8 mouse cellular contexts compared by ENCODE assay signal in genomic region chr12:16850431-16851375, GRCm38 (mm10). TPM values are rescaled to one million over a fixed set of nuclear protein-coding genes. Genes with fewer than 3 reads are reported as not detected.
DNase-seq lines count a peak whose midpoint lies in the region; TF ChIP-seq lines count a peak whose summit lies in the region.

No protein-coding gene starts in this region.

- no peaks in the 10 kb centered on the region for H3K36me3 ChIP-seq in ES-E14 (ENCODE audit: control insufficient read depth, insufficient read depth, low read length, poor library complexity, severe bottlenecking)

- DNase-seq in kidney, adult 11 months = peak; percentile 47
- no peak for DNase-seq in kidney, postnatal 14 days
- DNase-seq in ES-E14 (ENCODE audit: low read depth, low spot score) = peak; percentile 68
- DNase-seq in cerebellum, adult 9-11 months = peak; percentile 88
- DNase-seq in heart, adult 8-10 months (ENCODE audit: low spot score) = peak; percentile 63
- DNase-seq in layer of hippocampus, adult 2 months (ENCODE audit: low spot score in 2 of 2) = peak; percentile 71 to 81
- DNase-seq in right cerebral cortex, postnatal 36 days (ENCODE audit: low spot score in 2 of 2) = peak; percentile 62 to 73
- DNase-seq in T-cell, adult 2 months (ENCODE audit: low spot score) = no peak

- no peaks in the 10 kb centered on the region for H3K9me3 ChIP-seq in ES-E14 (ENCODE audit: control insufficient read depth, insufficient read depth, low read depth, low read length)

- TF ChIP-seq CTCF in layer of hippocampus, adult 2 months (conservative IDR thresholded peaks at IDR 0.05) = peak; percentile 54

- in situ Hi-C loops in ES-E14 (cut with MboI; ENCODE audit: low sequenced_read_pairs in 2 of 2, unreplicated experiment in 2 of 2) = no loop called here

- no peak overlapping the region for H3K9ac ChIP-seq in ES-E14 (ENCODE audit: insufficient read depth, low read depth, low read length, poor library complexity, severe bottlenecking)

- H3K4me3 ChIP-seq in ES-E14 (ENCODE audit: insufficient read depth in 1 of 2, low read depth in 1 of 2, low read length in 2 of 2, poor library complexity in 1 of 2, severe bottlenecking in 1 of 2) = peak overlapping the region in 1 of 2 experiments; percentile 5; a peak in 1 of 4 replicates
- H3K4me3 ChIP-seq in layer of hippocampus, adult 2 months = no peak overlapping the region

- peaks cover 1 to 15% of the 10 kb centered on the region in 2 experiments; a peak in 3 of 4 replicates for H3K4me1 ChIP-seq in ES-E14 (ENCODE audit: control insufficient read depth in 2 of 2, insufficient read depth in 2 of 2, low read length in 2 of 2, poor library complexity in 1 of 2)

- no peak overlapping the region for H3K27ac ChIP-seq in ES-E14 (ENCODE audit: insufficient read depth, low read depth, low read length, poor library complexity, severe bottlenecking)
- H3K27ac ChIP-seq in layer of hippocampus, adult 2 months = peak overlapping the region; percentile 88

TF ChIP-seq in ES-E14, 5 proteins besides CTCF, POLR2A, EP300 and RAD21:
- TF ChIP-seq MAFK (IDR thresholded peaks at IDR 0.05; ENCODE audit: insufficient read depth, low read depth, low read length) (no peak), ZNF384 (IDR thresholded peaks at IDR 0.05; ENCODE audit: low read depth, low read length) (no peak), ZC3H11A (IDR thresholded peaks at IDR 0.05; ENCODE audit: borderline replicate concordance, low read depth, low read length) (no peak)

RNA-seq across cellular contexts. Expression of gene E2f6, which starts 39.9 kb away (rescaled TPM):
- total RNA-seq in ES-E14 (2012; rRNA removed) = 10.5 and 12.0 TPM in 2 replicates
- 10 to 100 TPM; 86.4 to 90.4 (median 88.2) TPM for total RNA-seq in heart, adult 8-10 months (2022)
- total RNA-seq in layer of hippocampus, adult 2 months (2021) = 10 to 100 TPM; 28.3 to 32.7 TPM

RNA-seq across cellular contexts. Expression of gene Rock2, which starts 44.0 kb away (rescaled TPM):
- 37.3 and 44.5 TPM in 2 replicates for total RNA-seq in ES-E14 (2012; rRNA removed)
- 10 to 100 TPM; 71.9 to 88.8 (median 84.0) TPM for total RNA-seq in heart, adult 8-10 months (2022)
- total RNA-seq in layer of hippocampus, adult 2 months (2021) = 100 to 1,000 TPM; 131 to 133 TPM

RNA-seq across cellular contexts. Expression of gene Greb1, which starts 50.0 kb away (rescaled TPM):
- total RNA-seq in ES-E14 (2012; rRNA removed) = 3.2 TPM in 2 replicates
- total RNA-seq in heart, adult 8-10 months (2022) = 1 to 10 TPM in 1 of 4 experiments, under 1 TPM in 3; 0.16 to 1.2 (median 0.64) TPM
- under 1 TPM; 0.27 to 0.38 TPM for total RNA-seq in layer of hippocampus, adult 2 months (2021)

Comparison
In these comparisons a context has a peak if more than half of its experiments do, and no peak if none do; other contexts are left out.
1. DNase-seq: peak in kidney, adult 11 months (single experiment), ES-E14 (single experiment), cerebellum, adult 9-11 months (single experiment), heart, adult 8-10 months (single experiment), layer of hippocampus, adult 2 months (2 of 2) and right cerebral cortex, postnatal 36 days (2 of 2); none in kidney, postnatal 14 days (single experiment) and T-cell, adult 2 months (single experiment).